Mouse (Mus musculus): ENCODE measurements around the gene Ube3b.

DNA sequence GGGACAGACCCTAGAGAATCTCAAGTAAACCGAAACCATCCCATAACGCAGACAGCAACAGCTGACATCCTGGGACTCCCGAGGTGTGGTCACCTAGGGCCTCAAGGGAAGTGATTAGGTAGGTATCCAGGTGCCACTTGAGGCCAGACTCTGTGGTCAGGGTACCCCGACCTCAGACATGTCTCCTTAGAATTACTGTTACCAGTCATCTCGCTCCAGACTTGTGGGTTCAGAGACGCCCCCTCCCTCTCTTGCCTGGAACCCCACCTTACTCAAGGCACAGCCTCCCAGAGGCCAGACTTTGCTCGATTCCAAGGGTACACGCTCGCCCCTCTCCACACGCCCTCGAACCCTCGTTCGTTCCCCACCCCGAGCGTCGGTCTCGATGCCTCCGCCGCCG, 644 bp upstream of the Ube3b start:
- TF ChIP-seq CTCF (conservative IDR thresholded peaks at IDR 0.05; ENCODE audit: low read length), result no peak
- TF ChIP-seq NANOG (IDR thresholded peaks at IDR 0.05; ENCODE audit: borderline replicate concordance, low read length), result no peak
- no peak for TF ChIP-seq POU5F1 (IDR thresholded peaks at IDR 0.05; ENCODE audit: borderline replicate concordance, low read length)
